Mouse (Mus musculus) intestine, embryonic 15.5 days (tissue): ENCODE data around the gene Naaladl1. TPM values are rescaled to one million over a fixed set of nuclear protein-coding genes. Genes with fewer than 3 reads are reported as not detected.
A peak's percentile ranks its signal among the peaks of the same experiment; 100 is the strongest.

ENCODE experiments used
- ATAC-seq: fragments of 200-750 bp; cut with Nextera tagmentation; 2 replicates; pipeline ENCODE4 v1.8.0; 2017; ENCODE audit warnings: moderate TSS enrichment, moderate library complexity
- H3K27ac ChIP-seq: fragments of 300-500 bp; sonication (generic); 2 replicates; pipeline ENCODE4 v1.5.1; 2015; ENCODE audit warnings: mild to moderate bottlenecking, inconsistent platforms
- H3K27me3 ChIP-seq: fragments of 300-500 bp; sonication (generic); replicated peaks from 2 replicates; pipeline ENCODE4 v1.6.1; 2015; ENCODE audit warnings: inconsistent platforms
- H3K36me3 ChIP-seq: fragments of 300-500 bp; sonication (generic); 2 replicates; pipeline ENCODE4 v1.6.1; 2015; ENCODE audit warnings: inconsistent platforms
- H3K4me1 ChIP-seq: fragments of 300-500 bp; sonication (generic); replicated peaks from 2 replicates; pipeline ENCODE4 v1.6.1; 2015; ENCODE audit warnings: inconsistent platforms
- H3K4me2 ChIP-seq: fragments of 300-500 bp; sonication (generic); replicated peaks from 2 replicates; pipeline ENCODE4 v1.6.1; 2015; ENCODE audit warnings: mild to moderate bottlenecking, inconsistent platforms
- H3K4me3 ChIP-seq: fragments of 300-500 bp; sonication (generic); replicated peaks from 2 replicates; pipeline ENCODE4 v1.5.1; 2015; ENCODE audit warnings: inconsistent platforms
- H3K9ac ChIP-seq: fragments of 300-500 bp; sonication (generic); 2 replicates; pipeline ENCODE4 v1.6.1; 2015; ENCODE audit warnings: inconsistent platforms
- H3K9me3 ChIP-seq: fragments of 300-500 bp; sonication (generic); 2 replicates; pipeline ENCODE4 v1.6.1; 2016; ENCODE audit warnings: inconsistent platforms
- WGBS: fragments of 180-500 bp; shearing (Covaris S2); methylation state at CpG from one replicate; pipeline ENCODE4 v1.1.7; 2015; 5-methylcytosine and 5-hydroxymethylcytosine counted together
- polyA plus RNA-seq: library from polyadenylated mRNA; unstranded; fragments of >200 nt; fragmentation: Nextera tagmentation; extraction: Ambion mirVana; gene quantifications from 2 replicates; pipeline ENCODE4 v1.2.1, GENCODE M21; 2015

Gene Naaladl1
- polyA plus RNA-seq: 28.9 and 38.8 TPM in 2 replicates

DNA sequence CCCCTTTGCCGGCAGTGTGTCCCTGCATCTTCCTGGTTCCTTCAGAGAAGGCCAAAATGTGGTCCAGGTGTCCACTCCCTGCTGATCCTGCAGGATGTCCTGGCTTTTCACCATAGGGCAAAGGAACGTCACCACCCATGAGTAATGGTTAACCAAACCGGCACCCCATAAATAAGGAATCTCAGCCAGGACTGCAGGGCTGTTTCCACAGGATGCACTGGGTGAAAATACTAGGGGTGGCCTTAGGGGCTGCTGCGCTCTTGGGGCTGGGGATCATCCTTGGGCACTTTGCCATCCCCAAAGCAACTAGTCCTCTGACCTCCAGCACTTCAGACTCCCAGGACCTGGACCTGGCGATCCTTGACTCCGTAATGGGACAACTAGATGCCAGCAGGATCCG, at the start of gene Naaladl1:
Gene Naaladl1, plus strand, starts transcription at position 197 of the 400 bp plus-strand sequence.
- peak within 1 kb of the TSS; percentile 28 for H3K4me3 ChIP-seq
- peak; percentile 44 for ATAC-seq
- H3K4me1 ChIP-seq: peaks cover 13% of the 10 kb centered on the region; the same call in 1 of the 2 replicates
- H3K27me3 ChIP-seq: no peaks in the 10 kb centered on the region
- peak within 1 kb of the TSS; percentile 29; the same call in 1 of the 2 replicates for H3K27ac ChIP-seq
- no peaks in the 10 kb centered on the region for H3K36me3 ChIP-seq
- H3K9me3 ChIP-seq: no peaks in the 10 kb centered on the region
- peak within 1 kb of the TSS; percentile 42 for H3K4me2 ChIP-seq
- H3K9ac ChIP-seq: peak within 1 kb of the TSS; percentile 14; the same call in 1 of the 2 replicates
- 78% methylated on average over 7 of the region's 7 CpGs for WGBS

DNA sequence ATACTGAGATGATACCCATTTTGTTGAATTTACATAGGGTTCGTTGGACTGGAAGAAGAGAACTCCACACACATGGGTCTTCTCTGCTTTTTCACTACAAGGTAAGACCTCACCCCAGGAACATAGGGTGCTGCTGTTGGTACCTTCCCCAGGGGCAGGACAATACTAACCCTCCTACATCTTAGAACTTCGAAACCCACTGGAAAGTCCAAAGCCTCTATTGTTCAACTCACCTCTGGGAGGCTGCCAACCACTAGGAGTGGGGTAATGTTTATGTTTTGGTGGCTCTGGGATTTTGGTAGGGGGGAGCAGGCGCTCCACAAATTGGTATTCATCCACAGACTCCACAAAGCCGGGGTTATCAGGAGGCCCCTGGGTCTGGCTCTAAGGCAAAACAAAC, 48.9 kb upstream of the Naaladl1 start:
- Histone ChIP-seq H3K4me1 (peaks cover 11% of the 10 kb centered on the region; the same call in 1 of the 2 replicates), H3K9me3 (no peaks in the 10 kb centered on the region), H3K27me3 (no peaks in the 10 kb centered on the region), H3K4me3 (peak overlapping the region; percentile 67), H3K27ac (no peak overlapping the region), H3K4me2 (peak overlapping the region; percentile 70), H3K36me3 (peaks cover 36% of the 10 kb centered on the region), H3K9ac (peak overlapping the region; percentile 77)
- no peak for ATAC-seq
- 45% methylated on average over 4 of the region's 4 CpGs for WGBS

DNA sequence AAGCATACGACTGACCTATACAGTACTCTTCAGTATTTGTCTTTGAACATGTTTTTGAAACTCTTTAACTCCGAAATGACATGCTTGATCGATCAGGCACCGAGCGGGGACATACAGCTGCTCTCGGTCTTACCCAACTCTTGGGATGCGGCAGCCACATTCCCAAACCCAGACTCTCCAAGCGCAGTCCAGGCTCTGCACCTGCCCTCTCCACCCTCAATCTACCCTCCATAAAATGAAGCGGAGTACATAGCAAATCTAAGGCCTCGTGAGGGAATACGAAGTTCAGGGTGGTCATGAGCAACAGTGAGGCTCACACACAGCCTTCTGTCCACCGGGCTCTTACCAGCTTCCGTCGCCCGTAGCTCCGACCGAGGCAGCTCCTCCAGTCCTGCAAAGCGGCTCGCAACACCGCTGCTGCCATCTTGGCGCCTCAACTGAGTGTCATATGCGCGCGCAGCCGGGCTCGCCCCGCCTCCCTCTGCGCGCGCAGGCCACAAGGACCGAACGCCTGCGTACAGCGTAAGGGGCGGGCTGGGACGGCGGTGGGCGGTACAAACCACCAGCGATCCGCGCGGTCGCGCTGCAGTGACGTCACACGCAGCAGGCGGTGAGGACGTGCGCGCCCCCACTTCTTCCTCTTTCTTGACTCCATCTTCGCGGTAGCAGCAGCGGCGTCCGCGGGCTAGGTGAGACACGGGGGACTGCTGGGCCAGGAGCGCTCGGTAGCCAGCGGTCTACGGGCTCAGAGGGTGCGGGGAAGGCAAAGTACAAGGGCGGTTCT, 48.1 kb upstream of the Naaladl1 start, which contains the start of the genes Mrpl49 and Fau:
Gene Mrpl49, minus strand, starts transcription at position 473 of the 784 bp plus-strand sequence.
Gene Fau, plus strand, starts transcription at position 532 of the 784 bp plus-strand sequence.
- Histone ChIP-seq H3K36me3 (peaks cover 30% of the 10 kb centered on the region), H3K27ac (peak within 1 kb of the TSS; percentile 56), H3K27me3 (no peaks in the 10 kb centered on the region), H3K9me3 (no peaks in the 10 kb centered on the region), H3K4me1 (peaks cover 19% of the 10 kb centered on the region), H3K4me3 (peak within 1 kb of the TSS; percentile 67), H3K4me2 (peak within 1 kb of the TSS; percentile 70), H3K9ac (peak within 1 kb of the TSS; percentile 77)
- under 1% methylated on average over 63 of the region's 63 CpGs for WGBS
- ATAC-seq: peak; percentile 88

DNA sequence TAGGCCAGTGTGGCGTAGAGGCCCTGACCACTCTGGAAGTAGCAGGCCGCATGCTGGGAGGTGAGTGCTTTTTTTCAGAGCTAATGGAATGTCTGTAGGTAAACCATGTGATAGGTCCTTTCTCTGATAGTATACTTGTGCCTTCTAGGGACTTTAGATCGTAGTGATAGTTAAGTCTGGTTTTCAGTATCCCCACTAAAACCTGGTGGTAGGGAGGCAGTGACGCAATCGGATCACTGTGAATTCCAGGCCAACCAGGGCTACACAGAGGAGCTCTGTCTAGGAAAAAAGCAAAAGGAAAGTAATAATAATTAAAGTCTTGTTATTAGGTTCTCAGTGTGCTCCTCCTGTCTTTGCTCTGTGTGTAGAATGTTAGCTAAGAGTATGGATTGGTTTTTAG, 47.1 kb upstream of the Naaladl1 start:
- Histone ChIP-seq H3K9me3 (no peaks in the 10 kb centered on the region), H3K4me2 (peak overlapping the region; percentile 70), H3K27me3 (no peaks in the 10 kb centered on the region), H3K4me1 (peaks cover 20% of the 10 kb centered on the region), H3K36me3 (peaks cover 20% of the 10 kb centered on the region; the same call in 1 of the 2 replicates), H3K4me3 (peak overlapping the region; percentile 67), H3K9ac (peak overlapping the region; percentile 77), H3K27ac (peak overlapping the region; percentile 56)
- no peak for ATAC-seq
- 32% methylated on average over 5 of the region's 5 CpGs for WGBS

DNA sequence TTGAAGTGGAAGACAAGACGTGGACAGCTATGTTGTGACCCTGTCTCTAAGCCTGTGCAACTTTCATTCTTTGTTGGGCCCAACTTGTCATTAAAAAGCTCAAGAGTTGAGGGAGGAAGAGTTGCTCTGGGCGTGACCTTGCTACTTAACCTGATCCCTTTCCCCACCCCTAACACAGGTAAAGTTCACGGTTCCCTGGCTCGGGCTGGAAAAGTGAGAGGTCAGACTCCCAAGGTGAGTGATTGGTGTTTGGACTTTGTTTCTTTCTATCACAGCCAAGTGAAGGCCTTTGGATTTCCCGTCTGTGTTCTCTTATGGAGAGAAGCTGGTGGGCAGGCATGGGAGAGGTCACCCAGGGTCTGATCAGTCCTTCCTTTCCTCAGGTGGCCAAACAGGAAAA, 46.6 kb upstream of the Naaladl1 start:
- Histone ChIP-seq H3K4me1 (peaks cover 20% of the 10 kb centered on the region), H3K4me3 (peak overlapping the region; percentile 67), H3K4me2 (peak overlapping the region; percentile 70), H3K9ac (peak overlapping the region; percentile 77; the same call in 1 of the 2 replicates), H3K27ac (peak overlapping the region; percentile 32; the same call in 1 of the 2 replicates), H3K36me3 (peaks cover 16% of the 10 kb centered on the region; the same call in 1 of the 2 replicates), H3K9me3 (no peaks in the 10 kb centered on the region), H3K27me3 (no peaks in the 10 kb centered on the region)
- no peak for ATAC-seq
- 67% methylated on average over 5 of the region's 5 CpGs for WGBS

DNA sequence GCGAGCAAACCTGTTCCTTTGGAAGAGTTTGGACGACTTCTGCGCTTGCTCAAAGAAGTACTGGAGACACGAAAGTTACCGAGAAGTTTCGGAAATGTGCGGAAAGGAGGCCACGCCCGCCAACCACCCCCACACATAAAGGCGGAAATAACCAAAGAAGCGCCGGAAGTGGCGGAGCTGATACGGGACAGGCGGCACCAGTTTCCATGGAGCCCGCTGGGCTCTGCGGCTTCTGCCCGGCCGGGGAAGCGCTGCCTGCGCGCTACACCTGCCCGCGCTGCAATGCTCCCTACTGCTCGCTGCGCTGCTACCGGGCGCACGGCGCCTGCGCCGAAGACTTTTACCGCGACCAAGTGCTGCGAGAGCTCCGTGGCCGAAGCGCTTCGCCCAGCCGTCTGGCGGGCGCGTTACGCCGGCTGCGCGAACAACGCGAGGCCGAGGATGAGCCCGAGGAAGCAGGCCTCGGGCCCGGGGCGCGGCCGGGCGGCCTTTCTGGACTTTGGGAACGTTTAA, 44.5 kb upstream of the Naaladl1 start, which contains the start of gene Znhit2:
Gene Znhit2, plus strand, starts transcription at position 172 of the 513 bp plus-strand sequence.
- no peaks in the 10 kb centered on the region for H3K27me3 ChIP-seq
- H3K4me2 ChIP-seq: peak within 1 kb of the TSS; percentile 95
- under 1% methylated on average over 58 of the region's 58 CpGs for WGBS
- H3K4me1 ChIP-seq: peaks cover 20% of the 10 kb centered on the region
- peak; percentile 80 for ATAC-seq
- peak within 1 kb of the TSS; percentile 92 for H3K4me3 ChIP-seq
- H3K27ac ChIP-seq: peak within 1 kb of the TSS; percentile 96
- peak within 1 kb of the TSS; percentile 94 for H3K9ac ChIP-seq
- no peaks in the 10 kb centered on the region for H3K9me3 ChIP-seq
- 0 out of 2 replicates have a peak, but pooled peaks cover 3% of the 10 kb centered on the region for H3K36me3 ChIP-seq

DNA sequence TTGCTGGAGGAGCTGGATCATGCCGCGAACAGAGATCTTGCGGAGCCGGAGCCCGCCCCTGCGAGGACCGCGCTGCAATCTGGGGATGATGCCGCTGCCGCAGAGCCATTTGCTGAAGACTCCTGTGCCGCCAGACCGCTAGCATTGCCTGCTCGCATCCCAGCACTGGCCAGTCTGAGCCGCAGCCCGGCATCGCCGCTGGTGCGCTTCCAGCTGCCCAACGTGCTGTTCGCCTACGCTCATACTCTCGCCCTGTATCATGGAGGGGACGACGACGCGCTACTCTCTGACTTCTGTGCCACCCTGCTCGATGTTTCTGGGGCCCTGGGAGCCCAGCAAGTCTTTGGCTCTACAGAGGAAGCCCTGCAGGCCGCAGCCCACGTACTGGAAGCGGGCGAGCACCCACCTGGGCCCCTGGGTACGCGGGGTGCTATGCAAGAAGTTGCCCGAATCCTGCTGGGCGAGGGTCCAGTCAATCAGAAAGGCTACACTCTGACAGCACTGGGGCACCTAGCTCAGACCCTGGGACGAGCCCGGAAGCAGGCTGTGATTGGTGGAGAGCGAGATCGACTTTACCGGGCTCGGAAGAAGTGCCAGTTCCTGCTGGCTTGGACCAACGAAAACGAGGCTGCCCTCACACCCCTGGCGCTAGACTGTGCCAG, 43.8 kb upstream of the Naaladl1 start:
- H3K27me3 ChIP-seq: no peaks in the 10 kb centered on the region
- H3K36me3 ChIP-seq: 0 out of 2 replicates have a peak, but pooled peaks cover 3% of the 10 kb centered on the region
- peak overlapping the region; percentile 95 for H3K4me2 ChIP-seq
- H3K9me3 ChIP-seq: no peaks in the 10 kb centered on the region
- H3K9ac ChIP-seq: peak overlapping the region; percentile 94
- H3K4me3 ChIP-seq: peak overlapping the region; percentile 92
- peaks cover 21% of the 10 kb centered on the region for H3K4me1 ChIP-seq
- ATAC-seq: peak; percentile 14; the same call in 1 of the 2 replicates
- 1% methylated on average over 44 of the region's 44 CpGs for WGBS
- H3K27ac ChIP-seq: peak overlapping the region; percentile 96

DNA sequence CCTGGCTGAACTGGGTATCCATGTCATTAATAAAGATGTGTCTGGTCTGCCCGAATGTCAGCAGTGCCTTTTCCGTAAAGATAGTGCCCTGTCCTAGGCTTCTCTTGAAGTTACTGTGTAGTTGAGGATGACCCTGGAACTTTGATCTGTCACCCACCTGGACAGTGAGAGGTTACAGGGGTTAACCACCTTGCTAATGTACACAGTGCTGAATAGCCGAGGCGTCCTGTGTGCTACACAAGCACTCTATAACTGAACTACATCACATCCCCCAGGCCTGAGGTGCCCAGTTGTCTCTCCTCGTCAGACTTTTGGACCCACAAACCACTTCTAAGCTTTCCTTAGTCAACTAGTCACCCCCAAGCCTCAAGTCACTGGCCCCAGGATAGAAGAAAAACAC, 43.2 kb upstream of the Naaladl1 start:
- H3K27me3 ChIP-seq: no peaks in the 10 kb centered on the region
- H3K9ac ChIP-seq: peak overlapping the region; percentile 94
- H3K4me3 ChIP-seq: peak overlapping the region; percentile 92
- 0 out of 2 replicates have a peak, but pooled peaks cover 3% of the 10 kb centered on the region for H3K36me3 ChIP-seq
- WGBS: 42% methylated on average over 5 of the region's 5 CpGs
- peak overlapping the region; percentile 95 for H3K4me2 ChIP-seq
- peak overlapping the region; percentile 96 for H3K27ac ChIP-seq
- H3K4me1 ChIP-seq: peaks cover 26% of the 10 kb centered on the region
- no peak for ATAC-seq
- H3K9me3 ChIP-seq: no peaks in the 10 kb centered on the region

DNA sequence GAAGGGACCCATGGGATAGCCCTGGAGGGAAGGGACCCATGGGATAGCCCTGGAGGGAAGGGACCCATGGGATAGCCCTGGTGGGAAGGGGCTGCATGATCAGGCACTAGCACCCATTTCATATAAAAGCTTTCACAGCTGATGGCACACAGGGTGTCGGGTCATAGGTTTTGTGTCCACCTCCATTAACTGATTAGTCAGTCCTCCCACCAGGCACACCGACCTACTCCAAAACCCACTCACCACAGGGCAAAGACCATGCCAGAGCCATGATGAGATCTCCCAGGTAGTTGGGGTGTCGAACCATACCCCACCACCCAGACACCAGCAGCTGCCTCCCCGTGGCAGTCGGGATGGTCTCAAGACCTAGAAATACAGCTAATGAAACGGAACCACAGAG, 42.5 kb upstream of the Naaladl1 start:
- no peak overlapping the region for H3K27ac ChIP-seq
- H3K9ac ChIP-seq: no peak overlapping the region
- H3K4me2 ChIP-seq: peak overlapping the region; percentile 95; the same call in 1 of the 2 replicates
- no peak for ATAC-seq
- peaks cover 29% of the 10 kb centered on the region for H3K4me1 ChIP-seq
- no peaks in the 10 kb centered on the region for H3K27me3 ChIP-seq
- 89% methylated on average over 6 of the region's 6 CpGs for WGBS
- no peak overlapping the region for H3K4me3 ChIP-seq
- H3K36me3 ChIP-seq: 0 out of 2 replicates have a peak, but pooled peaks cover 3% of the 10 kb centered on the region
- H3K9me3 ChIP-seq: no peaks in the 10 kb centered on the region

DNA sequence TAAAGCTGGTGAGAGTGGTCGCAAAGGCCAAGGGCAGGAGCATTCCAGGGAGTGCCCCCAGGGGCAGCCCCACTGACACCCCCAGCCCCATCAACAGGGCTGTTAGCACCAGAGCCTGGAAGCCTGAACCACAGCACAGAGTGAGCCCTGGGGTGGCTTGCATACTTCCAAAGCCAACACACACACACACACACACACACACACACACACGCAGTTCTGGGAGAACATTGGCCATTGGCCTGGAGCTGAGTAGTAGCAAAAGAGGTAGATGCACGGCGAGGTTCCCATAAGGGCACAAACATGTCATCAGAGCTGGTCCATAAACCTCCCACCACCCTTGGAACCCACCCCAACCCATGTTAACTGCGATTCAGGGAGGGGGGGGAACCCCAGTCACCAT, 39.0 kb upstream of the Naaladl1 start:
- Histone ChIP-seq H3K36me3 (peaks cover 26% of the 10 kb centered on the region), H3K4me2 (peak overlapping the region; percentile 92), H3K27ac (peak overlapping the region; percentile 76), H3K4me3 (peak overlapping the region; percentile 48), H3K9me3 (no peaks in the 10 kb centered on the region), H3K9ac (peak overlapping the region; percentile 54), H3K4me1 (peaks cover 33% of the 10 kb centered on the region), H3K27me3 (no peaks in the 10 kb centered on the region)
- ATAC-seq: 0 out of 2 replicates have a peak, but pooled peaks have one; percentile 0
- WGBS: 24% methylated on average over 5 of the region's 5 CpGs

DNA sequence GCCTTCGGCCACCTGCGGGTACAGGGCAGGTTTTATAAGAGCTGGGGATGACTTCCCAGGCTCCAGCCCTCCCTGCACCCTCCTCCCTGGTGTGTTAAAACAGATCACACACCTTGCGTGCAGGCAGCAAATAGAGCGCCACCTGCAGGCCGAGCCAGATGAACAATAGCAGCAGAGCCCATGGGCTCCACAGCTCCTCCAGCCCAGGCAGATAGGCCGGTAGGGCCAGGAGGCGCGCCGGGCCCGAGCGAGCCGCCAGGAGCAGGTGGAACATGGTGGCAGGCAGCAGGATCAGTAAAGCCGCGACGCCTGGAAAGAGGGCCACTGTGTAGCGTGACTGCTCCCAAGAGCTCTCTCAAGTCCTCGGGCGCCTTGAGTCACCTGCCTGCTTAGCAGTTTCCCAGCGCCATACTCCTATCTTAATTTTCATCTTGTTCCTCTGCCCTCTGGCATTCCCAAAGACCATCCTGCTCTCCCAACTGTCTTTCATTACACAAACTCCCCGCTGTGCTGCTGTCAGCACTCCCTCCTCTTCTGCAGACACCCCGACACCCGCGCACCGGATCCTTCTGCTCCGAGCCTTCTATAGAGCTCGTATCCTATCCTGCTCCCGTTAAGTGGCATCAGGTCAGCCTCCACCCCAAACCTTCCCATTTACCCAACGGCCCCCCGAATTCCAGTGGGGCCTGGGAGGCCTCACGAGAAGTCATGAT, 38.4 kb upstream of the Naaladl1 start:
- Histone ChIP-seq H3K27me3 (no peaks in the 10 kb centered on the region), H3K36me3 (peaks cover 26% of the 10 kb centered on the region), H3K27ac (peak overlapping the region; percentile 76), H3K9me3 (no peaks in the 10 kb centered on the region), H3K4me2 (peak overlapping the region; percentile 92), H3K4me3 (peak overlapping the region; percentile 48), H3K9ac (peak overlapping the region; percentile 54), H3K4me1 (peaks cover 28% of the 10 kb centered on the region)
- ATAC-seq: peak; percentile 70
- under 1% methylated on average over 30 of the region's 30 CpGs for WGBS
